Mouse (Mus musculus) testis, adult 2 months (tissue): ENCODE measurements at regions not wholly inside any gene's neighbourhood (a gene's known extent, or its start where the extent isn't known, plus 50 kb on each side); places are given as distances from the start of the nearest gene placed in this dataset.

Source experiments
- H3K27ac ChIP-seq: fragments of 200-500 bp; 2 replicates; pipeline ENCODE4 v1.5.1; 2012; ENCODE audit warnings: low read depth, low read length; ENCODE audit not compliant: control insufficient read depth, insufficient read depth
- H3K27me3 ChIP-seq: fragments of 200-500 bp; 2 replicates; pipeline ENCODE4 v1.6.1; 2012; ENCODE audit warnings: mild to moderate bottlenecking, low read length, moderate library complexity; ENCODE audit not compliant: control insufficient read depth, insufficient read depth
- H3K36me3 ChIP-seq: fragments of 200-500 bp; 2 replicates; pipeline ENCODE4 v1.6.1; 2012; ENCODE audit warnings: mild to moderate bottlenecking, low read length; ENCODE audit not compliant: control insufficient read depth, insufficient read depth
- H3K4me1 ChIP-seq: fragments of 200-500 bp; 2 replicates; pipeline ENCODE4 v1.6.1; 2012; ENCODE audit warnings: low read length; ENCODE audit not compliant: control insufficient read depth, insufficient read depth
- H3K4me3 ChIP-seq: fragments of 200-500 bp; 2 replicates; pipeline ENCODE4 v1.5.1; 2012; ENCODE audit warnings: low read depth, mild to moderate bottlenecking, low read length, moderate library complexity, mixed read lengths; ENCODE audit not compliant: control insufficient read depth
- CTCF ChIP-seq: fragments of 200-500 bp; IDR thresholded peaks from 2 replicates; pipeline ENCODE4 v1.5.1; 2012; ENCODE audit warnings: low read depth, mild to moderate bottlenecking, inconsistent platforms, low read length, moderate library complexity; ENCODE audit not compliant: control insufficient read depth, insufficient read depth, insufficient replicate concordance
- POLR2A ChIP-seq: fragments of 200-500 bp; IDR thresholded peaks from 2 replicates; pipeline ENCODE4 v1.6.1; 2012; ENCODE audit warnings: low read depth, mild to moderate bottlenecking, inconsistent platforms, low read length, moderate library complexity; ENCODE audit not compliant: control insufficient read depth

DNA sequence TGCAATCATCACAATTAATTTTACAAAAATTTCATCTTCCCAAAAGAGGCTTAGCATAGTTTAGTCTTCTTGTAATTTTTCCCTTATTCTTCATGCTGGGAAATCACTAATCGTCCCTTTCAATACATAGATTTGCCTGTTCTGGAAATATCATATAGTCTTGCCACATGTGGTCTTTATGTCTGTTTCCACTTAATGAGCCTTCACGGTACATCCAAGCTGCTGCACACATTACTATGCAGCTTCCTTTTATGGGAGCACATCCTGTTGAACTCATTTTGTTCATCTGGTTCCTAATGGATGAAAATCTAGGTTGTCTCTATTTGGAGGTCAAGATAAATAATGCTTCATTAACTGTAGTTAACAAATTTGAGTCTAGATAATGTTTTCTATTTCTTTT, 180.9 kb downstream of the Olfr1505 start:
- H3K4me3 ChIP-seq: no peak overlapping the region
- H3K36me3 ChIP-seq: no peaks in the 10 kb centered on the region
- H3K4me1 ChIP-seq: no peaks in the 10 kb centered on the region
- H3K27ac ChIP-seq: no peak overlapping the region
- TF ChIP-seq POLR2A (no peak), CTCF (no peak)
- no peaks in the 10 kb centered on the region for H3K27me3 ChIP-seq

DNA sequence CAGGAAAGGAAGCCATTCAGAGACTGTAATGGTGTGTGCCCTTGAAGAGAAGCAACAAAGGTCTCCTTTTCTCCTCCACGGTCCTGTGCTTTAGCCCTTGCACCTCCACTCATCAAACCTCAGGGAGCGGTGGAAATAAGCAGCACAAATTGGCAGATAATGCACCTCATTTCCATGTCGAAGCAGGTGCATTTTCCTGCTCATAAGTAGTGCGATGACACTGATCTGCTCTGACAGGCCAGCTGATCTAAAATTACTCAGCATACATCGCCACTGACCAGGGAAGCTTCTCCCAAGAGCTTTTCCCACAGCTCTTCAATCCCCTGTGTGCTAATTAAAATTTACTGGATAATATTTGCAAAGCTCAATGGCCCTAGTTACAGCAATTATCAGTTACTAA, 182.9 kb downstream of the Olfr1505 start:
- no peak overlapping the region for H3K27ac ChIP-seq
- H3K36me3 ChIP-seq: no peaks in the 10 kb centered on the region
- H3K4me3 ChIP-seq: no peak overlapping the region
- H3K4me1 ChIP-seq: no peaks in the 10 kb centered on the region
- TF ChIP-seq CTCF: no peak
- no peak for TF ChIP-seq POLR2A
- no peaks in the 10 kb centered on the region for H3K27me3 ChIP-seq

DNA sequence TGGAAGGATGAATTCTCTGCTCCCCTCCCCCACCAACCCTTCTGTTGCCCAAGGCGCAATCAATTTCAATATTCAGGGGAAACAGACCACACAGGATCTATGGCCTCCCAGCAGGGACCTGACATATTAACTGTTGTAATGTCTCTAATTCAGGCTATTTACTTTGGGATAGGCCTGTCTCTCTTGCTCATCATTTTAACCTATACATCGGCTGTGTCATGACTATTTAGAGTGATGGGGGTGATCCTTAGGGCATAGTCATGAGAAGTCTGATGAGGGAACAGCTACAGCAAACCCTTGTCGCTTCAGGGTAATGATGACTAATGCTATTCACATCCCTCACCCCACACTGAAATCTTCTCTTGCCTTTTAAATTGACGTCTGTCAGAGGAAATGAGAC, 195.8 kb downstream of the Olfr1505 start:
- TF ChIP-seq CTCF: no peak
- TF ChIP-seq POLR2A: no peak
- H3K36me3 ChIP-seq: no peaks in the 10 kb centered on the region
- H3K27me3 ChIP-seq: no peaks in the 10 kb centered on the region
- no peak overlapping the region for H3K27ac ChIP-seq
- no peaks in the 10 kb centered on the region for H3K4me1 ChIP-seq
- no peak overlapping the region for H3K4me3 ChIP-seq

DNA sequence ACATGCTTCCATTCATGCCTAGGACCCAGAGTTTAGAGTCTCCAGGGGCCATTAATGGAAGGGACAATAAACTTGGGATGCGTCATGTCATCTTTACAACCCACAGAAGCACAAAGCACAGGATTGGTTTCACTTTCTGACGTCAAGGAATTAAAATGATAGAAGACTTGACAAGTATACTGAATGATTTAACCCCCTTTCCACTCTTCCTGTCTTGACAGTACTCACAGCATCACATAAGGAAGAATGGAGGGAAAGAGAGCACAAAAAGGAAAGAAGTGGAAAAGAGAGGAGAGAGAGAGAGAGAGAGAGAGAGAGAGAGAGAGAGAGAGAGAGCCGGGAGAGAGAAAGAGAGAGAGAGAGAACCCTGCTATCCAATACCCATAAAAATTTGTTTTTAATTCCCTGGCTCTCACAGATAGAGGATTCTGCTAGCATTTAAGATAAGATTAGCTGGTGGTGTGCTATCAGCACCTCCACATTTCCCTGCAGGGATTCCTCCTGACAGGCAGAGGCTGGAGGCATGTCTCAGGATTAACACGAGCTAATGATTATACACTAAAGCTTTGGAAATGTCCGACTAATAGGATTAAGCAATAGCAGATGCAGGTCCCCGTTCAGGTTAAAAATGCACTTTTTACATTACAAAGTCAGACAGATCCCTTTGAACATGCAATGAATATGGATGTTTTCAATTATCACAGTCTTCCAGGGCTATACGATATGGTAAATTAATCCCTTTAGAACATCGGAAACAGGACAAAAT, 210.2 kb downstream of the Olfr1505 start:
- no peaks in the 10 kb centered on the region for H3K4me1 ChIP-seq
- H3K27ac ChIP-seq: no peak overlapping the region
- H3K4me3 ChIP-seq: no peak overlapping the region
- no peaks in the 10 kb centered on the region for H3K36me3 ChIP-seq
- no peaks in the 10 kb centered on the region for H3K27me3 ChIP-seq
- no peak for TF ChIP-seq POLR2A

DNA sequence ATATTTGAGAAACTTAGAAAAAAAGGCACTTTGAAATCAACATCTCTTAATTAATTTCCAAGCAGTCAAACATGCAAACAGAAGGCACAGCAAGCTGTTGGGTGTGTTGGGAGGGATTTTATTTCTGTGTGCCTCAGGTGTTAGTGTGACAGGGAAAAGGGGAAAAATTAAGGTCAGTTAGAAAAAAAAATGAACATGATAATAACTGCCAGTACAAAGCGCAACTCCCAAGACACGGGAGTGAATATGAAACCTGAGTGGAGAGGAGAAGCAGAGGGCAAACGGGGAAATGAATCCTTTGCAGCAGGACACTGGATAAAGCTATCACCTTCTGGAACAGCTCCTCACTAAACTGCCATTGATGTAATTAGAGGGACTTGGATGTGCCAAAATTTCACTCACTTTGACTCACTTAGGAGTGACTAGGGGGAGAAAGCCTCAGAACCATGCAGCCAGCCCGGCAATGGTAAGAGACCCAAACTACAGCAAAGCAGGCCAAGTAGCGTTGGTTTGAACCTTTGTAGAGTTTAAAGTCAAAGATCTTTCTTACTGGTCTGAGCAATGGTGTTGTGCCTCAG, 211.0 kb downstream of the Olfr1505 start:
- Histone ChIP-seq H3K4me3 (no peak overlapping the region), H3K27ac (no peak overlapping the region), H3K4me1 (no peaks in the 10 kb centered on the region), H3K27me3 (no peaks in the 10 kb centered on the region), H3K36me3 (no peaks in the 10 kb centered on the region)
- TF ChIP-seq CTCF: no peak
- no peak for TF ChIP-seq POLR2A

DNA sequence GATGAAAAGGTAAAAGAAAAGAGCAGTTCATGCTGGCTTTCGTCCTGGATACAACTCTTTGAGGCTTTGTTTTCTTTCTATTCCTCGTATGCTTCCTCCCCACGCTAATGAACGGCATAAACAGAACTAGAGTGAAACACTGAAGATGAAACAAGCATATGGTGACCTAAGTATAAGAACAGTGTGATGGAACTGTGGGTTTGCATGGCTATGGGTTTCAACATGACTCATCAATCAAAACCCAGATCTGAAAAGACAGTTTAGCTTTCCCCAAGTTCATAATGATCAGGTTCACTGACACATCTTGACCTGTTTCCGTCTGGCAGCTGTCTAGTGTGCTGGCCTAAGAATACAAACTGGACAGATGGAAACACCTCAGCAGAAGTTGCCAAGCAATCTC, 211.7 kb downstream of the Olfr1505 start:
- Histone ChIP-seq H3K27ac (no peak overlapping the region), H3K36me3 (no peaks in the 10 kb centered on the region), H3K4me1 (no peaks in the 10 kb centered on the region), H3K4me3 (no peak overlapping the region), H3K27me3 (no peaks in the 10 kb centered on the region)
- no peak for TF ChIP-seq CTCF
- no peak for TF ChIP-seq POLR2A

DNA sequence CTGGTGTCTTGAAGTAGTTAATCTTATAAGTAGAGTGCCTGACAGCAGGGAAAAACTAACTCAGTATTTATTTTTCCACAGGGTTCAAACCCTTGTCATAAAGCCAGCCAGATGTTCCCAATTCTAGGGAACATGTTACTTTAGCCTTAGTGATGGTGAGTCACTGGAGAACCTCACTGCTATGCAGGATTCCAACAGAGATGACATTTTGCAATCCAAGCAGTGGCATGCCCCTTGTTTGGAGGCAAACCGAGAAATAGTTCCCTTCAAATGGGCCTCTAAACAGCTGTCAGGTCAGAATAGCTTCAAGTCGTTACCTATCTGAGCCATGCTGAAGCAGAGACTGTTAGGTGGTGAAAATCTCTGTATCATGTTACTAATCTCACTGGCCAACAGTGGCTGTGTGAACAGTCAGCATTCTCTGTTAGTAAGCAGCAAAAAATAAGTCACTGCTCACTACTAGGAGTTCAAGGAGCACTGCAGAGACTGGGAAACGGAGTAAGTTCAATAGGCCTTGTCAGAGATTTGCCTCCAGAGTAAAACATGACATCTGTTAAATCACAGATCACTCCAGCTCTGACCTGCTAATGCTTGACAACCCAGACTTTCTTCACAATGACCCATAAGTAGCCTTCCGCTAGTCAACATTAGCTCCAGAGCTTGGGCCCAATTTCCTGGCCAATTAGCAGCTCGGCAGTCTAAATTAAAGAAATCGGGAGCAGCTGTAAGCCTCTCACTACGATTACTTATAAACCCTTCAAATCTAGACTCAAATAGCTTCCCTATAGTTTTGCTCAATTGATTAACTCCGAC, 215.3 kb downstream of the Olfr1505 start:
- no peak overlapping the region for H3K27ac ChIP-seq
- no peaks in the 10 kb centered on the region for H3K36me3 ChIP-seq
- no peaks in the 10 kb centered on the region for H3K4me1 ChIP-seq
- TF ChIP-seq POLR2A (no peak), CTCF (no peak)
- H3K27me3 ChIP-seq: no peaks in the 10 kb centered on the region
- no peak overlapping the region for H3K4me3 ChIP-seq
